Mouse (Mus musculus): ENCODE results near the gene Robo2. TPM values are rescaled to one million over a fixed set of nuclear protein-coding genes. Genes with fewer than 3 reads are reported as not detected.

Gene Robo2
- total and polyA plus RNA-seq, 2 experiments from 2014 or later = 45.5 to 114 TPM

- Histone ChIP-seq H3K4me2 (ENCODE audit: low read depth) (no peak overlapping the region), H3K36me3 (ENCODE audit: insufficient read depth) (no peaks in the 10 kb centered on the region), H3K9ac (no peak overlapping the region), H3K27me3 (ENCODE audit: insufficient read depth, low read length) (no peaks in the 10 kb centered on the region), H3K9me3 (ENCODE audit: low read length) (no peaks in the 10 kb centered on the region), H3K4me1 (ENCODE audit: insufficient read depth) (no peaks in the 10 kb centered on the region), H3K4me3 (ENCODE audit: low read depth, low read length) (no peak overlapping the region), H3K27ac (ENCODE audit: low read depth, low read length) (no peak overlapping the region)
- ATAC-seq (no peak), DNase-seq (no peak)
- no peak for TF ChIP-seq CTCF (IDR thresholded peaks at IDR 0.05; ENCODE audit: low read depth)
- 79% methylated on average over 9 of the region's 9 CpGs for WGBS
These were observed 72.5 kb downstream of the Robo2 start for GRCm38 (mm10) chr16:74338969-74339630.

- DNase-seq = no peak
- Histone ChIP-seq H3K9ac (no peak overlapping the region), H3K4me1 (ENCODE audit: insufficient read depth) (no peaks in the 10 kb centered on the region), H3K27ac (ENCODE audit: low read depth, low read length) (no peak overlapping the region), H3K4me3 (ENCODE audit: low read depth, low read length) (no peak overlapping the region), H3K4me2 (ENCODE audit: low read depth) (no peak overlapping the region), H3K9me3 (ENCODE audit: low read length) (no peaks in the 10 kb centered on the region), H3K27me3 (ENCODE audit: insufficient read depth, low read length) (no peaks in the 10 kb centered on the region), H3K36me3 (ENCODE audit: insufficient read depth) (no peaks in the 10 kb centered on the region)
- 38% methylated on average over 9 of the region's 9 CpGs for WGBS
- no peak for ATAC-seq
- no peak for TF ChIP-seq CTCF (IDR thresholded peaks at IDR 0.05; ENCODE audit: low read depth)
These were observed 89.8 kb downstream of the Robo2 start for GRCm38 (mm10) chr16:74321666-74322371.

- Histone ChIP-seq H3K4me3 (ENCODE audit: low read depth, low read length) (no peak overlapping the region), H3K36me3 (ENCODE audit: insufficient read depth) (no peaks in the 10 kb centered on the region), H3K4me2 (ENCODE audit: low read depth) (no peak overlapping the region), H3K9ac (no peak overlapping the region), H3K27me3 (ENCODE audit: insufficient read depth, low read length) (no peaks in the 10 kb centered on the region), H3K27ac (ENCODE audit: low read depth, low read length) (no peak overlapping the region), H3K9me3 (ENCODE audit: low read length) (no peaks in the 10 kb centered on the region), H3K4me1 (ENCODE audit: insufficient read depth) (no peaks in the 10 kb centered on the region)
- DNase-seq = no peak
- peak; percentile 32; the same call in 1 of the 2 replicates for ATAC-seq
- TF ChIP-seq CTCF (IDR thresholded peaks at IDR 0.05; ENCODE audit: low read depth) = no peak
- WGBS = 43% methylated on average over 7 of the region's 7 CpGs
These were observed 95.5 kb downstream of the Robo2 start for GRCm38 (mm10) chr16:74316150-74316549.

GRCm38 (mm10) chr16:74313222-74313621 lies 98.4 kb downstream of the Robo2 start:
- Histone ChIP-seq H3K27ac (ENCODE audit: low read depth, low read length) (no peak overlapping the region), H3K4me3 (ENCODE audit: low read depth, low read length) (no peak overlapping the region), H3K36me3 (ENCODE audit: insufficient read depth) (no peaks in the 10 kb centered on the region), H3K9ac (no peak overlapping the region), H3K4me2 (ENCODE audit: low read depth) (no peak overlapping the region), H3K27me3 (ENCODE audit: insufficient read depth, low read length) (no peaks in the 10 kb centered on the region), H3K9me3 (ENCODE audit: low read length) (no peaks in the 10 kb centered on the region), H3K4me1 (ENCODE audit: insufficient read depth) (no peaks in the 10 kb centered on the region)
- 39% methylated on average over 4 of the region's 4 CpGs for WGBS
- no peak for ATAC-seq
- no peak for TF ChIP-seq CTCF (IDR thresholded peaks at IDR 0.05; ENCODE audit: low read depth)
- DNase-seq = no peak

- ATAC-seq = no peak
- DNase-seq = no peak
- H3K4me3 ChIP-seq (ENCODE audit: low read depth, low read length) = no peak overlapping the region
- H3K4me2 ChIP-seq (ENCODE audit: low read depth) = no peak overlapping the region
- H3K4me1 ChIP-seq (ENCODE audit: insufficient read depth) = no peaks in the 10 kb centered on the region
- 28% methylated on average over 6 of the region's 6 CpGs for WGBS
- TF ChIP-seq CTCF (IDR thresholded peaks at IDR 0.05; ENCODE audit: low read depth) = no peak
- H3K9ac ChIP-seq = no peak overlapping the region
- H3K27me3 ChIP-seq (ENCODE audit: insufficient read depth, low read length) = no peaks in the 10 kb centered on the region
- H3K36me3 ChIP-seq (ENCODE audit: insufficient read depth) = no peaks in the 10 kb centered on the region
- no peak overlapping the region for H3K27ac ChIP-seq (ENCODE audit: low read depth, low read length)
- no peaks in the 10 kb centered on the region for H3K9me3 ChIP-seq (ENCODE audit: low read length)
These were observed 104.1 kb downstream of the Robo2 start for GRCm38 (mm10) chr16:74307543-74307887.

GRCm38 (mm10) chr16:74306876-74307542 lies 104.6 kb downstream of the Robo2 start:
- Histone ChIP-seq H3K4me2 (ENCODE audit: low read depth) (no peak overlapping the region), H3K36me3 (ENCODE audit: insufficient read depth) (no peaks in the 10 kb centered on the region), H3K27ac (ENCODE audit: low read depth, low read length) (no peak overlapping the region), H3K4me1 (ENCODE audit: insufficient read depth) (no peaks in the 10 kb centered on the region), H3K4me3 (ENCODE audit: low read depth, low read length) (no peak overlapping the region), H3K27me3 (ENCODE audit: insufficient read depth, low read length) (no peaks in the 10 kb centered on the region), H3K9me3 (ENCODE audit: low read length) (no peaks in the 10 kb centered on the region), H3K9ac (no peak overlapping the region)
- ATAC-seq (no peak), DNase-seq (no peak)
- WGBS = 34% methylated on average over 5 of the region's 5 CpGs
- TF ChIP-seq CTCF (IDR thresholded peaks at IDR 0.05; ENCODE audit: low read depth) = no peak

GRCm38 (mm10) chr16:74287878-74288277 lies 123.7 kb downstream of the Robo2 start:
- Histone ChIP-seq H3K9me3 (ENCODE audit: low read length) (no peaks in the 10 kb centered on the region), H3K27me3 (ENCODE audit: insufficient read depth, low read length) (no peaks in the 10 kb centered on the region), H3K4me3 (ENCODE audit: low read depth, low read length) (no peak overlapping the region), H3K36me3 (ENCODE audit: insufficient read depth) (no peaks in the 10 kb centered on the region), H3K4me1 (ENCODE audit: insufficient read depth) (peaks cover 3% of the 10 kb centered on the region; the same call in 1 of the 2 replicates), H3K9ac (no peak overlapping the region), H3K27ac (ENCODE audit: low read depth, low read length) (no peak overlapping the region), H3K4me2 (ENCODE audit: low read depth) (no peak overlapping the region)
- ATAC-seq (peak; percentile 53; the same call in 1 of the 2 replicates), DNase-seq (no peak)
- no peak for TF ChIP-seq CTCF (IDR thresholded peaks at IDR 0.05; ENCODE audit: low read depth)
- 29% methylated on average over 8 of the region's 8 CpGs for WGBS
